Mouse (Mus musculus) stomach, embryonic 15.5 days (tissue): ENCODE results near the gene Nkain2. TPM values are rescaled to one million over a fixed set of nuclear protein-coding genes. Genes with fewer than 3 reads are reported as not detected.

Experiments used
- ATAC-seq: fragments of 200-750 bp; cut with Nextera tagmentation; 2 replicates; pipeline ENCODE4 v1.8.0; 2017; ENCODE audit warnings: low read depth, moderate number of reproducible peaks, moderate TSS enrichment; ENCODE audit not compliant: insufficient read depth, low FRiP score
- H3K27ac ChIP-seq: fragments of 300-500 bp; sonication (generic); 2 replicates; pipeline ENCODE4 v1.5.1; 2015; ENCODE audit warnings: mild to moderate bottlenecking, inconsistent platforms
- H3K27me3 ChIP-seq: fragments of 300-500 bp; sonication (generic); replicated peaks from 2 replicates; pipeline ENCODE4 v1.6.1; 2015; ENCODE audit warnings: inconsistent platforms
- H3K36me3 ChIP-seq: fragments of 300-500 bp; sonication (generic); 2 replicates; pipeline ENCODE4 v1.6.1; 2015; ENCODE audit warnings: inconsistent platforms
- H3K4me1 ChIP-seq: fragments of 300-500 bp; sonication (generic); 2 replicates; pipeline ENCODE4 v1.6.1; 2015; ENCODE audit warnings: inconsistent platforms
- H3K4me2 ChIP-seq: fragments of 300-500 bp; sonication (generic); 2 replicates; pipeline ENCODE4 v1.6.1; 2015; ENCODE audit warnings: mild to moderate bottlenecking, inconsistent platforms
- H3K4me3 ChIP-seq: fragments of 300-500 bp; sonication (generic); replicated peaks from 2 replicates; pipeline ENCODE4 v1.5.1; 2015; ENCODE audit warnings: inconsistent platforms
- H3K9ac ChIP-seq: fragments of 300-500 bp; sonication (generic); 2 replicates; pipeline ENCODE4 v1.6.1; 2015; ENCODE audit warnings: inconsistent platforms
- H3K9me3 ChIP-seq: fragments of 300-500 bp; sonication (generic); 2 replicates; pipeline ENCODE4 v1.6.1; 2016; ENCODE audit warnings: inconsistent platforms
- WGBS: fragments of 180-500 bp; shearing (Covaris S2); methylation state at CpG from one replicate; pipeline ENCODE4 v1.1.7; 2015; 5-methylcytosine and 5-hydroxymethylcytosine counted together
- polyA plus RNA-seq: library from polyadenylated mRNA; unstranded; fragments of >200 nt; fragmentation: Nextera tagmentation; extraction: Ambion mirVana; gene quantifications from 2 replicates; pipeline ENCODE4 v1.2.1, GENCODE M21; 2015

The Nkain2 gene
- 0.59 and 0.85 TPM in 2 replicates for polyA plus RNA-seq

GRCm38 (mm10) chr10:32889652-32890506, at the start of gene Nkain2:
Nkain2 (minus strand) TSS chr10:32890462.
- whole genome bisulfite sequencing, result under 1% methylated on average over 72 of the region's 81 CpGs

GRCm38 (mm10) chr10:32939853-32940252, 49.6 kb upstream of the Nkain2 start:
- no peak for ATAC-seq
- Histone ChIP-seq H3K9me3 (no peaks in the 10 kb centered on the region), H3K27me3 (no peaks in the 10 kb centered on the region), H3K36me3 (no peaks in the 10 kb centered on the region), H3K4me1 (no peaks in the 10 kb centered on the region), H3K4me2 (no peak overlapping the region), H3K4me3 (no peak overlapping the region), H3K9ac (no peak overlapping the region), H3K27ac (no peak overlapping the region)
- WGBS, result 87% methylated on average over 3 of the region's 3 CpGs

More at GRCm38 (mm10) chr10:32889652-32890506, at the start of gene Nkain2:
- H3K4me1 ChIP-seq, result no peaks in the 10 kb centered on the region
- H3K27me3 ChIP-seq, result no peaks in the 10 kb centered on the region
- H3K36me3 ChIP-seq, result no peaks in the 10 kb centered on the region
- H3K27ac ChIP-seq, result no peak within 1 kb of the TSS
- H3K9ac ChIP-seq, result peak within 1 kb of the TSS; percentile 29; the same call in 1 of the 2 replicates
- no peaks in the 10 kb centered on the region for H3K9me3 ChIP-seq
- ATAC-seq, result peak; percentile 53; the same call in 1 of the 2 replicates
- peak within 1 kb of the TSS; percentile 98 for H3K4me2 ChIP-seq
- peak within 1 kb of the TSS; percentile 67 for H3K4me3 ChIP-seq

- ATAC-seq, result no peak
- Histone ChIP-seq H3K9ac (no peak overlapping the region), H3K9me3 (no peaks in the 10 kb centered on the region), H3K36me3 (no peaks in the 10 kb centered on the region), H3K4me1 (no peaks in the 10 kb centered on the region), H3K27ac (no peak overlapping the region), H3K4me3 (no peak overlapping the region), H3K4me2 (no peak overlapping the region), H3K27me3 (no peaks in the 10 kb centered on the region)
Measured at GRCm38 (mm10) chr10:32895093-32895492, 4.8 kb upstream of the Nkain2 start.

- Histone ChIP-seq H3K4me2 (peak overlapping the region; percentile 98), H3K4me1 (no peaks in the 10 kb centered on the region), H3K27me3 (no peaks in the 10 kb centered on the region), H3K4me3 (peak overlapping the region; percentile 67), H3K9me3 (no peaks in the 10 kb centered on the region), H3K9ac (no peak overlapping the region), H3K36me3 (no peaks in the 10 kb centered on the region), H3K27ac (no peak overlapping the region)
- peak; percentile 81; the same call in 1 of the 2 replicates for ATAC-seq
- WGBS, result 1% methylated on average over 13 of the region's 13 CpGs
Measured at GRCm38 (mm10) chr10:32890507-32891131, 357 bp upstream of the Nkain2 start.

- Histone ChIP-seq H3K4me3 (no peak overlapping the region), H3K9ac (no peak overlapping the region), H3K9me3 (no peaks in the 10 kb centered on the region), H3K4me2 (no peak overlapping the region), H3K4me1 (no peaks in the 10 kb centered on the region), H3K27ac (no peak overlapping the region), H3K36me3 (no peaks in the 10 kb centered on the region), H3K27me3 (no peaks in the 10 kb centered on the region)
- ATAC-seq, result no peak
- 70% methylated on average over 6 of the region's 6 CpGs for WGBS
Measured at GRCm38 (mm10) chr10:32881977-32882376, 8.3 kb downstream of the Nkain2 start.

- no peak overlapping the region for H3K9ac ChIP-seq
- no peak overlapping the region for H3K4me2 ChIP-seq
- no peak for ATAC-seq
- no peaks in the 10 kb centered on the region for H3K27me3 ChIP-seq
- 59% methylated on average over 1 of the region's 1 CpGs for WGBS
- H3K4me3 ChIP-seq, result no peak overlapping the region
- no peak overlapping the region for H3K27ac ChIP-seq
- no peaks in the 10 kb centered on the region for H3K9me3 ChIP-seq
- no peaks in the 10 kb centered on the region for H3K4me1 ChIP-seq
- no peaks in the 10 kb centered on the region for H3K36me3 ChIP-seq
Measured at GRCm38 (mm10) chr10:32870691-32871406, 19.4 kb downstream of the Nkain2 start.

- no peak overlapping the region for H3K4me2 ChIP-seq
- 20% methylated on average over 1 of the region's 1 CpGs for WGBS
Measured at GRCm38 (mm10) chr10:32869541-32869940, 20.7 kb downstream of the Nkain2 start.

GRCm38 (mm10) chr10:32815210-32815883, 74.9 kb downstream of the Nkain2 start:
- Histone ChIP-seq H3K27ac (no peak overlapping the region), H3K27me3 (no peaks in the 10 kb centered on the region), H3K9ac (no peak overlapping the region), H3K4me1 (no peaks in the 10 kb centered on the region), H3K4me2 (no peak overlapping the region), H3K4me3 (no peak overlapping the region), H3K9me3 (no peaks in the 10 kb centered on the region), H3K36me3 (no peaks in the 10 kb centered on the region)
- 89% methylated on average over 4 of the region's 4 CpGs for WGBS
- ATAC-seq, result no peak

More at GRCm38 (mm10) chr10:32869541-32869940, 20.7 kb downstream of the Nkain2 start:
- Histone ChIP-seq H3K27me3 (no peaks in the 10 kb centered on the region), H3K4me3 (no peak overlapping the region), H3K36me3 (no peaks in the 10 kb centered on the region), H3K27ac (no peak overlapping the region), H3K9me3 (no peaks in the 10 kb centered on the region), H3K4me1 (no peaks in the 10 kb centered on the region), H3K9ac (no peak overlapping the region)
- no peak for ATAC-seq

- Histone ChIP-seq H3K36me3 (no peaks in the 10 kb centered on the region), H3K4me1 (no peaks in the 10 kb centered on the region), H3K9me3 (no peaks in the 10 kb centered on the region), H3K27me3 (no peaks in the 10 kb centered on the region), H3K27ac (no peak overlapping the region), H3K4me3 (no peak overlapping the region), H3K9ac (no peak overlapping the region), H3K4me2 (no peak overlapping the region)
- no peak for ATAC-seq
- WGBS, result 66% methylated on average over 2 of the region's 2 CpGs
Measured at GRCm38 (mm10) chr10:32796215-32796614, 94.0 kb downstream of the Nkain2 start.

GRCm38 (mm10) chr10:32790541-32790940, 99.7 kb downstream of the Nkain2 start:
- Histone ChIP-seq H3K36me3 (no peaks in the 10 kb centered on the region), H3K4me3 (no peak overlapping the region), H3K4me1 (no peaks in the 10 kb centered on the region), H3K27ac (no peak overlapping the region), H3K9me3 (no peaks in the 10 kb centered on the region), H3K4me2 (no peak overlapping the region), H3K9ac (no peak overlapping the region), H3K27me3 (no peaks in the 10 kb centered on the region)
- ATAC-seq, result no peak

GRCm38 (mm10) chr10:32782732-32783359, 107.4 kb downstream of the Nkain2 start:
- ATAC-seq, result no peak
- H3K4me3 ChIP-seq, result no peak overlapping the region
- WGBS, result 35% methylated on average over 3 of the region's 3 CpGs

More at GRCm38 (mm10) chr10:32782732-32783359, 107.4 kb downstream of the Nkain2 start:
- Histone ChIP-seq H3K9me3 (no peaks in the 10 kb centered on the region), H3K36me3 (no peaks in the 10 kb centered on the region), H3K27ac (no peak overlapping the region), H3K4me1 (no peaks in the 10 kb centered on the region), H3K27me3 (no peaks in the 10 kb centered on the region), H3K9ac (no peak overlapping the region), H3K4me2 (no peak overlapping the region)
